ENCODE assay signal across 12 mouse cellular contexts in genomic region chr9:37367301-37368080, GRCm38 (mm10). TPM values are rescaled to one million over a fixed set of nuclear protein-coding genes. Genes with fewer than 3 reads are reported as not detected.
DNase-seq lines count a peak whose midpoint lies in the region; ATAC-seq and TF ChIP-seq lines count a peak whose summit lies in the region.
"Had no signal": no experiment of that assay in that cellular context is flagged by ENCODE, and none has a peak within 500 bp of the region (broad histone marks: within the 10 kb centered on the region; RNA-seq: fewer than 3 reads in every experiment).

Gene Hepacam (plus strand): TSS chr9:37367351.

- in situ Hi-C loops in ES-E14 (cut with MboI; ENCODE audit: low sequenced_read_pairs in 2 of 2, unreplicated experiment in 2 of 2), result no loop called here

- H3K4me1 ChIP-seq in ES-E14 (ENCODE audit: control insufficient read depth in 2 of 2, insufficient read depth in 2 of 2, low read length in 2 of 2, poor library complexity in 1 of 2), result 0 out of 4 replicates have a peak, but pooled peaks cover 0 to 2% of the 10 kb centered on the region in 2 experiments
- no peaks in the 10 kb centered on the region for H3K4me1 ChIP-seq in forebrain, embryonic 16.5 days (replicated peaks; ENCODE audit: control insufficient read depth, insufficient read depth, low read length)
- H3K4me1 ChIP-seq: limb, embryonic 15.5 days had no signal

- ATAC-seq in forebrain, embryonic 16.5 days, result peak; percentile 80; the same call in 1 of the 2 replicates

- peak within 1 kb of the TSS; percentile 26 to 46; a peak in 2 of 4 replicates for H3K4me3 ChIP-seq in ES-E14 (ENCODE audit: insufficient read depth in 1 of 2, low read depth in 1 of 2, low read length in 2 of 2, poor library complexity in 1 of 2, severe bottlenecking in 1 of 2)
- 0 out of 2 replicates have a peak within 1 kb of the TSS, but pooled peaks have one; percentile 3 for H3K4me3 ChIP-seq in forebrain, embryonic 16.5 days (replicated peaks; ENCODE audit: low read length)
- H3K4me3 ChIP-seq: limb, embryonic 15.5 days had no signal

- 71% methylated on average over 17 of the region's 17 CpGs for WGBS in forebrain, embryonic 16.5 days

- peak; percentile 82 for DNase-seq in heart, adult 11 months
- no peak for DNase-seq in heart, adult 8-10 months (ENCODE audit: low spot score)
- no peak for DNase-seq in ES-E14 (ENCODE audit: low read depth, low spot score)
- peak in 1 of 2 experiments; percentile 60 for DNase-seq in left cerebral cortex, postnatal 10 days (ENCODE audit: extremely low spot score in 1 of 2, low spot score in 2 of 2)
- no peak for DNase-seq in spleen, postnatal 36 days (ENCODE audit: low spot score in 2 of 2)
- no peak for DNase-seq in spleen, postnatal 10 days (ENCODE audit: low spot score in 2 of 2)
- DNase-seq in urinary bladder, postnatal 4 days (ENCODE audit: low spot score in 2 of 2), result no peak

- H3K27me3 ChIP-seq in forebrain, embryonic 16.5 days (replicated peaks; ENCODE audit: control insufficient read depth, insufficient read depth, low read length), result no peaks in the 10 kb centered on the region
- H3K27me3 ChIP-seq: CH12.LX; limb, embryonic 15.5 days had no signal

- peak within 1 kb of the TSS; percentile 22 for H3K4me2 ChIP-seq in forebrain, embryonic 16.5 days (ENCODE audit: low read length)
- H3K4me2 ChIP-seq: limb, embryonic 15.5 days had no signal

- intact Hi-C loops in left cerebral cortex, postnatal 10 days (cut with DNase I), result no loop called here

- H3K27ac ChIP-seq in ES-E14 (ENCODE audit: insufficient read depth, low read depth, low read length, poor library complexity, severe bottlenecking), result no peak within 1 kb of the TSS
- no peak within 1 kb of the TSS for H3K27ac ChIP-seq in forebrain, embryonic 16.5 days (ENCODE audit: low read length)
- H3K27ac ChIP-seq: limb, embryonic 15.5 days; macrophage had no signal

- H3K36me3 ChIP-seq in ES-E14 (ENCODE audit: control insufficient read depth, insufficient read depth, low read length, poor library complexity, severe bottlenecking), result no peaks in the 10 kb centered on the region
- H3K36me3 ChIP-seq in forebrain, embryonic 16.5 days (ENCODE audit: control insufficient read depth, insufficient read depth), result no peaks in the 10 kb centered on the region
- H3K36me3 ChIP-seq: limb, embryonic 15.5 days had no signal

- H3K9ac ChIP-seq in ES-E14 (ENCODE audit: insufficient read depth, low read depth, low read length, poor library complexity, severe bottlenecking), result no peak within 1 kb of the TSS
- H3K9ac ChIP-seq in forebrain, embryonic 16.5 days (replicated peaks; ENCODE audit: low read depth, low read length), result 0 out of 2 replicates have a peak within 1 kb of the TSS, but pooled peaks have one; percentile 5
- H3K9ac ChIP-seq: limb, embryonic 15.5 days had no signal

- no peaks in the 10 kb centered on the region for H3K9me3 ChIP-seq in ES-E14 (ENCODE audit: control insufficient read depth, insufficient read depth, low read depth, low read length)
- no peaks in the 10 kb centered on the region for H3K9me3 ChIP-seq in forebrain, embryonic 16.5 days (ENCODE audit: control insufficient read depth, low read length)
- H3K9me3 ChIP-seq: limb, embryonic 15.5 days had no signal

TF ChIP-seq in ES-E14, 5 proteins besides CTCF, POLR2A, EP300 and RAD21:
- no peak for TF ChIP-seq CHD2 (IDR thresholded peaks at IDR 0.05; ENCODE audit: low read depth, low read length)
- TF ChIP-seq ZNF384 (IDR thresholded peaks at IDR 0.05; ENCODE audit: low read depth, low read length), result no peak
- no peak for TF ChIP-seq MAFK (IDR thresholded peaks at IDR 0.05; ENCODE audit: insufficient read depth, low read depth, low read length)
- TF ChIP-seq ZC3H11A (IDR thresholded peaks at IDR 0.05; ENCODE audit: borderline replicate concordance, low read depth, low read length), result no peak
- no peak for TF ChIP-seq HCFC1 (IDR thresholded peaks at IDR 0.05; ENCODE audit: borderline replicate concordance, insufficient read depth, low read length)

RNA-seq across cellular contexts. Expression of gene Hepacam, which starts in this region (rescaled TPM):
- total RNA-seq in heart, adult 8-10 months (2022), result under 1 TPM in 1 of 4 experiments, not detected in 3; 0.11 TPM
- 0.32 and 0.36 TPM in 2 replicates for total RNA-seq in ES-E14 (2012; rRNA removed)
- polyA plus RNA-seq in forebrain, embryonic 16.5 days (2015; fragmentation: Nextera tagmentation; extraction: Ambion mirVana), result 6.3 and 6.6 TPM in 2 replicates
- 10 to 100 TPM; 41.1 to 45.7 TPM for total RNA-seq in left cerebral cortex, postnatal 10 days (2021)
- total RNA-seq: common myeloid progenitor, adult 5-6 weeks had no signal
- polyA plus RNA-seq: macrophage had no signal

Comparison
In these comparisons a context has a peak if more than half of its experiments do, and no peak if none do; other contexts are left out.
1. RNA of gene Hepacam (total RNA-seq): 41.1 to 45.7 TPM in left cerebral cortex, postnatal 10 days; 0.32 to 0.36 TPM in ES-E14 and 0.11 TPM in heart, adult 8-10 months; every median in the first group is over 10 times any median in the second.